Mouse (Mus musculus) lung, postnatal 0 days (tissue): ENCODE measurements around the gene Bglap3. TPM values are rescaled to one million over a fixed set of nuclear protein-coding genes. Genes with fewer than 3 reads are reported as not detected.
A peak's percentile ranks its signal among the peaks of the same experiment; 100 is the strongest.

Experiments
- ATAC-seq: fragments of 200-750 bp; cut with Nextera tagmentation; 2 replicates; pipeline ENCODE4 v1.8.0; 2017; ENCODE audit warnings: moderate library complexity
- DNase-seq: peaks from one replicate; pipeline ENCODE4 v3.0.0-alpha.2; 2016; ENCODE audit warnings: low spot score
- H3K27ac ChIP-seq: fragments of 300-500 bp; sonication (generic); 2 replicates; pipeline ENCODE4 v1.5.1; 2014; ENCODE audit warnings: antibody characterized with exemption, mild to moderate bottlenecking, low read length, mixed read lengths
- H3K27me3 ChIP-seq: fragments of 300-500 bp; sonication (generic); replicated peaks from 2 replicates; pipeline ENCODE4 v1.6.1; 2014; ENCODE audit warnings: low read length, mixed read lengths; ENCODE audit not compliant: insufficient read depth
- H3K36me3 ChIP-seq: fragments of 300-500 bp; sonication (generic); 2 replicates; pipeline ENCODE4 v1.6.1; 2014; ENCODE audit warnings: low read length, mixed read lengths; ENCODE audit not compliant: insufficient read depth
- H3K4me1 ChIP-seq: fragments of 300-500 bp; sonication (generic); 2 replicates; pipeline ENCODE4 v1.6.1; 2014; ENCODE audit warnings: antibody characterized with exemption, low read depth, low read length, mixed read lengths; ENCODE audit not compliant: insufficient read depth
- H3K4me2 ChIP-seq: fragments of 300-500 bp; sonication (generic); replicated peaks from 2 replicates; pipeline ENCODE4 v1.6.1; 2014; ENCODE audit warnings: low read depth, mild to moderate bottlenecking, low read length, moderate library complexity, mixed read lengths
- H3K4me3 ChIP-seq: fragments of 300-500 bp; sonication (generic); 2 replicates; pipeline ENCODE4 v1.5.1; 2014; ENCODE audit warnings: low read depth, low read length
- H3K9ac ChIP-seq: fragments of 300-500 bp; sonication (generic); replicated peaks from 2 replicates; pipeline ENCODE4 v1.6.1; 2014; ENCODE audit warnings: low read depth, mild to moderate bottlenecking
- H3K9me3 ChIP-seq: fragments of 300-500 bp; sonication (generic); 2 replicates; pipeline ENCODE4 v1.6.1; 2016; ENCODE audit warnings: low read length, mixed read lengths
- CTCF ChIP-seq: IDR thresholded peaks from 2 replicates; pipeline ENCODE4 v1.5.1; 2016; ENCODE audit warnings: antibody characterized with exemption, mild to moderate bottlenecking
- EP300 ChIP-seq: IDR thresholded peaks from 2 replicates; pipeline ENCODE4 v1.6.1; 2016; ENCODE audit warnings: antibody characterized with exemption, mild to moderate bottlenecking, control low read depth
- WGBS: fragments of 180-500 bp; shearing (Covaris S2); extraction: QIAGEN DNeasy Blood & Tissue Kit; methylation state at CpG from one replicate; pipeline ENCODE4 v1.1.7; 2014; 5-methylcytosine and 5-hydroxymethylcytosine counted together
- polyA plus RNA-seq: library from polyadenylated mRNA; unstranded; fragments of >200 nt; fragmentation: Nextera tagmentation; extraction: Ambion mirVana; gene quantifications from 2 replicates; pipeline ENCODE4 v1.2.1, GENCODE M21; 2015

Gene Bglap3
- polyA plus RNA-seq, 1 experiment from 2014 or later = 0.14 TPM

DNA sequence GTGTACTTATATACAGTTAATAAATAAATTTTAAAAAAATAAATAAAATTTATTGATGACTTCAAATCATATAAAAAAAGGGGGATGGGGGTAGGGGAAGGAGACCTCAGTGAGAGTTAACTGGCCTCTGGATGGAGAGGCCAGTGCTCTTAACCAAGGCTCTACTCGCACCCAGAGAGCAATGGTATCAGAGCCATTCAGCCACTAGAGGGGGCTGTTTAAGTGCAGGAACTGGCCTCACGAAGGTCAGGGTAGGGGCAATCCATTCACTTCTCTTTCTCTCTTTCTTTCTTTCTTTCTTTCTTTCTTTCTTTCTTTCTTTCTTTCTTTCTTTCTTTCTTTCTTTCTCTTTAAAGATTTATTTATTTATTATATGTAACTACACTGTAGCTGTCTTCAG is 41.3 kb downstream of the Bglap3 start:
- Histone ChIP-seq H3K9me3 (no peaks in the 10 kb centered on the region), H3K4me2 (no peak overlapping the region), H3K9ac (no peak overlapping the region), H3K36me3 (peaks cover 17% of the 10 kb centered on the region; the same call in 1 of the 2 replicates), H3K27me3 (no peaks in the 10 kb centered on the region), H3K27ac (no peak overlapping the region), H3K4me1 (peaks cover 4% of the 10 kb centered on the region; the same call in 1 of the 2 replicates), H3K4me3 (no peak overlapping the region)
- whole genome bisulfite sequencing = 22% methylated on average over 2 of the region's 2 CpGs
- no peak for ATAC-seq
- TF ChIP-seq EP300 = no peak
- peak; percentile 73 for TF ChIP-seq CTCF
- peak; percentile 61 for DNase-seq

DNA sequence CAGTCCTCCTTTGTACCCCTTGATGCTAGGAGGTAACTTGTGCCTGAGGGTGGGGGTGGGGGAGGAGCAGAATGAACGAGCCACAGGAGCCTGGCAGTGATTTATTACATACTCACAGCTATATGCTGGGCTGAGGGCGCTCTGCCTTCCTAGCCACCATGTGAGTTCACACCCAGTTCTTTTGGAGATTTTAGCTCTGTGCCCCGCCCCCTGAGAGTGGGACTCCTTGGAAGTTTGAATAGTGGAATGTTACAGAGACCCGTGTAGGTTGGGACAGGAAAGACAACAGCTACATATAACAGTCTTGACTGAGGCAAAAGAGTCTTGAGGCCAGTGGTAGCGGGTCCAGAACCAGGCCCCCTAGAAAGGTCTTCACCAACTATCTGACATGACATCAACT is 43.6 kb downstream of the Bglap3 start:
- Histone ChIP-seq H3K4me2 (no peak overlapping the region), H3K27ac (no peak overlapping the region), H3K27me3 (no peaks in the 10 kb centered on the region), H3K9me3 (no peaks in the 10 kb centered on the region), H3K4me1 (peaks cover 4% of the 10 kb centered on the region; the same call in 1 of the 2 replicates), H3K36me3 (peaks cover 17% of the 10 kb centered on the region; the same call in 1 of the 2 replicates), H3K4me3 (no peak overlapping the region), H3K9ac (no peak overlapping the region)
- no peak for ATAC-seq
- DNase-seq = no peak
- no peak for TF ChIP-seq EP300
- TF ChIP-seq CTCF = no peak
- 55% methylated on average over 5 of the region's 5 CpGs for WGBS

DNA sequence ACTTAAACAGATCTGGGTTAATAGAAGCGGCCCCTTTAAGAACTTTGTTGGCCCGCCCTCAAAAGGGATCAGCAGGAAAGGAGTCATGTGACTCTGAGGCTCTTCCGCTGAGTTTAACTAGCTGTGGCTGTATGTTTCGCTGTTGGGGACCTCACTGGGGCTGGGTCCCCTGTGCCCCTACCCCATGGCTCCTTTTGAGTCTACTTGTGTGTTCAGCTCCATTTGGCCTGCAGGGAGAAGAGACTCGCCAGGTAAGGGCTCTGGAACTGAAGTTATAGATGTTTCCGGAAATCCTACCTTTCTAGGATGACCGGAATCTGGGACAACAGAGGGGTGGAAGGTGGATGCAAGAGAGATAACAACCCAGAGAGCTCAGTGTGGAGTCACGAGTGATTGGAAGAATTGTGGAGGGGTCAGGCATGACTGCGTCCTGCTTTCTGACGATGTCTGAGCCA is 47.6 kb downstream of the Bglap3 start, which contains the start of gene Glmp:
Gene Glmp, plus strand, starts transcription at position 73 of the 455 bp plus-strand sequence.
- peak within 1 kb of the TSS; percentile 76 for H3K4me2 ChIP-seq
- peaks cover 36% of the 10 kb centered on the region for H3K36me3 ChIP-seq
- no peaks in the 10 kb centered on the region for H3K9me3 ChIP-seq
- ATAC-seq = peak; percentile 89
- peak; percentile 89 for DNase-seq
- WGBS = 0% methylated on average over 10 of the region's 10 CpGs
- H3K27ac ChIP-seq = peak within 1 kb of the TSS; percentile 38; the same call in 1 of the 2 replicates
- no peak for TF ChIP-seq CTCF
- TF ChIP-seq EP300 = no peak
- peak within 1 kb of the TSS; percentile 85 for H3K9ac ChIP-seq
- H3K4me1 ChIP-seq = peaks cover 4% of the 10 kb centered on the region; the same call in 1 of the 2 replicates
- H3K4me3 ChIP-seq = peak within 1 kb of the TSS; percentile 78
- no peaks in the 10 kb centered on the region for H3K27me3 ChIP-seq

Other genes starting within 250 kb of the Bglap3 start
- gene Mef2d, start 230.4 kb downstream of the Bglap3 start, polyA plus RNA-seq = 14.4 and 15.4 TPM in 2 replicates
- 3.9 and 4.9 TPM in 2 replicates for gene Rhbg, start 118.0 kb downstream of the Bglap3 start, polyA plus RNA-seq
- gene Gm38392, start 85.5 kb downstream of the Bglap3 start, polyA plus RNA-seq = 1.8 and 2.0 TPM in 2 replicates
- 10.8 and 13.1 TPM in 2 replicates for gene Tsacc, start 75.7 kb downstream of the Bglap3 start, polyA plus RNA-seq
- gene Cct3, start 75.6 kb downstream of the Bglap3 start, polyA plus RNA-seq = 173 and 177 TPM in 2 replicates
- gene Glmp, start 47.7 kb downstream of the Bglap3 start, polyA plus RNA-seq = 273 and 278 TPM in 2 replicates
- gene Tmem79, start 36.6 kb downstream of the Bglap3 start, polyA plus RNA-seq = 9.0 and 9.6 TPM in 2 replicates
- 19.7 and 19.8 TPM in 2 replicates for gene Smg5, start 36.5 kb downstream of the Bglap3 start, polyA plus RNA-seq
- gene Paqr6, start 8.2 kb downstream of the Bglap3 start, polyA plus RNA-seq = 4.3 and 5.3 TPM in 2 replicates
- not detected in 2 replicates for gene Bglap2, start 6.0 kb upstream of the Bglap3 start, polyA plus RNA-seq
- gene Bglap, start 11.7 kb upstream of the Bglap3 start, polyA plus RNA-seq = not detected in 2 replicates
- 27.9 and 30.6 TPM in 2 replicates for gene Pmf1, start 37.6 kb upstream of the Bglap3 start, polyA plus RNA-seq
- gene Slc25a44, start 52.4 kb upstream of the Bglap3 start, polyA plus RNA-seq = 9.3 and 11.3 TPM in 2 replicates
- 9.0 and 9.2 TPM in 2 replicates for gene Sema4a, start 88.4 kb upstream of the Bglap3 start, polyA plus RNA-seq
- gene Lmna, start 137.2 kb upstream of the Bglap3 start, polyA plus RNA-seq = 185 and 216 TPM in 2 replicates
- 2.6 and 3.4 TPM in 2 replicates for gene Mex3a, start 159.7 kb upstream of the Bglap3 start, polyA plus RNA-seq
- gene Rab25, start 175.6 kb upstream of the Bglap3 start, polyA plus RNA-seq = 61.4 and 61.8 TPM in 2 replicates
- 138 and 143 TPM in 2 replicates for gene Lamtor2, start 180.3 kb upstream of the Bglap3 start, polyA plus RNA-seq
- 18.4 and 22.6 TPM in 2 replicates for gene Ubqln4, start 181.0 kb upstream of the Bglap3 start, polyA plus RNA-seq
- 306 and 384 TPM in 2 replicates for gene Ssr2, start 203.1 kb upstream of the Bglap3 start, polyA plus RNA-seq
- 170 and 229 TPM in 2 replicates for gene Arhgef2, start 233.2 kb upstream of the Bglap3 start, polyA plus RNA-seq